Mouse (Mus musculus): ENCODE measurements around the gene Cyp3a13.

- TF ChIP-seq CTCF (IDR thresholded peaks at IDR 0.05; ENCODE audit: low read depth), result no peak
- no peak for TF ChIP-seq EP300 (IDR thresholded peaks at IDR 0.05; ENCODE audit: low read depth)
Observed at GRCm38 (mm10) chr5:137943133-137943532, 21.7 kb upstream of the Cyp3a13 start.
